Mouse (Mus musculus): Measurements from ENCODE around the gene Nemf.
"Not testable (repeated sequence)": the region's sequence is repeated elsewhere in the genome, so short reads cannot be mapped to it uniquely, and the experiment has no call there.

Nemf gene

DNA sequence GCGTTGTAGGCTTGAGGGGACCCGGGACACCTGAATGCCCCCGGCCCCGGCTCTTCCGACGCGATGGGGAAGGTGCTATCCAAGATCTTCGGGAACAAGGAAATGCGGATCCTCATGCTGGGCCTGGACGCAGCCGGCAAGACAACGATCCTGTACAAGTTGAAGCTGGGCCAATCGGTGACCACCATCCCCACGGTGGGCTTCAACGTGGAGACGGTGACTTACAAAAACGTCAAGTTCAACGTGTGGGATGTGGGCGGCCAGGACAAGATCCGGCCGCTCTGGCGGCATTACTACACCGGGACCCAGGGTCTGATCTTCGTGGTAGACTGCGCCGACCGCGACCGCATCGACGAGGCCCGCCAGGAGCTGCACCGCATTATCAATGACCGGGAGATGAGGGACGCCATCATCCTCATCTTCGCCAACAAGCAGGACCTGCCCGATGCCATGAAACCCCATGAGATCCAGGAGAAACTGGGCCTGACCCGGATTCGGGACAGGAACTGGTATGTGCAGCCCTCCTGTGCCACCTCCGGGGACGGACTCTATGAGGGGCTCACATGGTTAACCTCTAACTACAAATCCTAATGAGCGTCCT, 15.9 kb upstream of the Nemf start:
- DNase-seq (ENCODE audit: low spot score): no peak

DNA sequence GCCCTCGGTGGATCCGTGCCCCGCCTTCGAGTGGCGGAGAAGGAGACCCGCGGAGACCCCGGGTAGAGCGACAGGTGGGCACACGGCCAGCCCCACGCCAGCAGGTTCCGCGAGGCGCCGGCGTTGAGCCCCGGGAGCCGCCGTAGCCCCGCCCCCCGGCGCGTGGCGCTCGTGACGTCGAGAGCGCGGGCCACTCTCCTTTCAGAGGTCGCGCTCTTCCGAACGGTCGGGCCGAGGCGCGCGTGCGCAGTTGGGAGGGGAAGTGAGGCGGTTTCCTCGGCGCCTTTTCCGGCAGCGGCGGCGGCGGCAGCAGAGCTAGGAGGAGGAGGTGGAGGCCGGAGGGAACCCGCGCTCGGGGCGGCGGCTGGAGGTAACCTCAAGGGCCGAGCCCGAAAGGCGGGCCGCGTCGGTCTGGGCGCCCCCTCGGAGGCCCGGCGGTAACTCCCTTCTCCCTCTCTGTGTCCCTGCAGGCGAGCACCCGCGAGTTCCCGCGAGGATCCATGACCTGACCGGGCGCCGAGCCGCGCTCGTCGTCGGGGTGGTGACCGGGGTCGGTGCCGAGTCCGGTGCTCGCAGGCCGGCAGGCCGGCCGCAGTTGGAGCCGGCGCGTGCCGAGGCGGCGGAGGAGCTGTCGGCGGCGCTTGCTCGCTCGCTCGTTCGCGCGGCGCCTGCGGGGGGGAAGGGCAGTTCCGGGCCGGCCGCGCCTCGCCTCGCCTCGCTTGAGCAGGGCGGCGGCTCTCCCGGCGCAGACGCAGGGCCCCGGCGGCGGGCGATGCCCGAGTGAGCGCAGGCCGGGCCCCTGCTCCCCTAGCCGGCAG, 15.1 kb upstream of the Nemf start, which contains the start of the genes Arf6 and Gm9887:
TSS of gene Arf6 (plus strand) at position 297 of the 818 bp plus-strand sequence.
TSS of gene Gm9887 (minus strand) at position 605 of the 818 bp plus-strand sequence.
- DNase-seq (ENCODE audit: low spot score): peak; percentile 100

DNA sequence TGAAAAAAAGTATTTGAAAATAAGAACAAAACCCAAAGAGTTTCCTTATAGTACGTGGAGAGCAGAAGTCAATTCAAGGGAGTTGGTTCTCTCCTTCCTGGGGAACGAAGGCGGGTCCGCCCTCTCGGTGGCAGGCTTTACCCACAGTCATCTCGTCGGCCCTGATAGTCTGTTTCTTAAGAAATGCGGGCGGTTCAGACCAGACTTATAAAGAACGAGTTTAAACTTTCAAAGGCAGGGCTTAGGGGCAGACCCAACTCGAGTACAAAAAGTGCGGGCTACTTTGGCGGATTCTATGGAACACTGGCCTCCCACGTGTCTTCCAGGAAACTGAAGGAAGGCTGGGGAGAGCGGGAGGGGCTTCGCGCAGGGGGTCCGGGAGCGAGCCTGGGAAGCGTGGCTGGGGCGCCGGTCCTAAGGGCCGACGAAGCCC, 14.5 kb upstream of the Nemf start:
- no peak for DNase-seq (ENCODE audit: low spot score)

- DNase-seq (ENCODE audit: low spot score): no peak
Measured at GRCm38 (mm10) chr12:69370936-69371335, 14.0 kb upstream of the Nemf start.

- no peak for DNase-seq (ENCODE audit: low spot score)
Measured at GRCm38 (mm10) chr12:69367557-69367956, 10.6 kb upstream of the Nemf start.

- no peak for DNase-seq (ENCODE audit: low spot score)
Measured at GRCm38 (mm10) chr12:69366424-69366823, 9.5 kb upstream of the Nemf start.

- DNase-seq (ENCODE audit: low spot score): no peak
Measured at GRCm38 (mm10) chr12:69365757-69366156, 8.8 kb upstream of the Nemf start.

DNA sequence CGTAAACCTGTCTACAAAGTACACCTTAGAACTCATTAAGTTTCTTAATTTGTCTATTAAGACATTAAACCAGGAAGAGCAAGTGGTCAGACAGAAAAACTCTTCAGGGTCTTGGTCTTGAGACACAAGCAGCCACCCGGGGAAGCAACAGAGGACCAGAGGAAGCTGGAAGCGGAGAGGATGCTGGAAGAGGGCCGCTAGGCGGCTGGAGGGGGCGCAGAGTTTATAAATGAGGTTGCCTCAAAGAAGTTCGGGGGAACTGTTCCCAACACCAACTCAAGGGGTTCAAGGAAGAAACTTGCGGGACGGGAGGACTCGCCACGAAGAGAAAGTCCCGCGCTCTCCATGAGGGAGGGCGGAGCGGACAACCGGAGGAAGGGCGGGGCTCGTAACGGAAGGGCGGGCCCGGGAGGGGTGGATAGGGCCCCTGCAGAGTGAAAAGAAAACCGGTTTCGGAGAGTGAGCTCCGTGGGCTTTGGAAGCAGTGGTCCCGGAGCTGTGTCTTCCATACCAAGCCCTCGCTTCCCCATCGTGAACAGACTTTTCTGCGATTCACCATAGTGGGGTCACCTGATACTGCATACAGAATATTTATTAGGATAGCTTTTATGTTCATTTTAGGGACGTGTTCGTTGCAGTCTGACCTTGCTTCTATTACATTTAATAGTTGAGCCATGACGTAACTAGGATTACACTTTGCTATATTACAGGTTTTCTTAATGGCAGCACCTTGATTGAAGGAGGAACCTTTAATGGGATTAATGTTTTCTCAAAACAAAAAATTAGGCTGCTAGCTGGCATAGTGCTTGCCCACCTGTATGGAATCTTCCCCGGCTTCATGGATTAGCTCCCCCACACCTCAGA, 7.2 kb upstream of the Nemf start:
- DNase-seq (ENCODE audit: low spot score): peak; percentile 87

GRCm38 (mm10) chr12:69363110-69363509, 6.1 kb upstream of the Nemf start:
- not testable (repeated sequence) for DNase-seq (ENCODE audit: low spot score)

GRCm38 (mm10) chr12:69362388-69362787, 5.4 kb upstream of the Nemf start:
- no peak for DNase-seq (ENCODE audit: low spot score)

DNA sequence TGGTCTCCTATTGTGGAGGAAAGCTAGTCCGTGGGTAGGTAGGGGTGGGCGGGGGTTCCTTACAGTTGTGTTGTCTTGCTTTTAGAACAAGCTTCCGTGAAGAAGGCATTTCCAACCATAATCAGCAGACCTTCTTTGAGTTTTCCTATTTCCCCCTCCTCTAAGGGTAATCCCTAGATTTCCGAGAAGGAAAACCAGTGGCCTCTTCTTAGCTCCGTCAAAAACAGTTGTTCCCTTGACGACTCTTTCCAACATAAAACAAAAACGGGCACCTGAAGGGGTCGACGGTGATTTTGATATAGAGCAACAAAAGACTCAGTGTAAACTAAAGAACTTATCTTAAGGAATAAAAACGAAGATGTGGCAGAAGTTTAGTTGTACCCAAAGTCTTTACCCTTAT, 5.0 kb upstream of the Nemf start:
- no peak for DNase-seq (ENCODE audit: low spot score)

- peak; percentile 99 for DNase-seq (ENCODE audit: low spot score)
Measured at GRCm38 (mm10) chr12:69360997-69361899, 4.3 kb upstream of the Nemf start.

GRCm38 (mm10) chr12:69360655-69360996, 3.7 kb upstream of the Nemf start:
- DNase-seq (ENCODE audit: low spot score): no peak

GRCm38 (mm10) chr12:69357300-69357646, 308 bp upstream of the Nemf start:
- DNase-seq (ENCODE audit: low spot score): no peak

DNA sequence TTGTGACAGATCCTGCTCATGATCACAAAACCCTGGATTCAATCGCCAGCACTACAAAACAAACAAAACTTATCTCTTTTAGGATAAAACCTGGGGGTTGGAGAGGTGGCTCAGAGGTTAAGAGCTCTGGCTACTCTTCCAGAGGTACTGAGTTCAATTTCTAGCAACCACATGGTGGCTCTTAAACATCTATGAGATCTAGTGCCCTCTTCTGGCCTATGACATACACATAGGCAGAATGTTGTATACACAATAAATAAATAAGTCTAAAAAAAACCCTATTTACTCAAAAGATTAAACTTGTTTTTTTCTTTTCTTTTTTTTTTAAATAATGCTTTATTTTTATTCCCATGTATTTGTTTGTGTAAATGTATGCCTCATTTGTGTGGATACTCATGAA, 5.3 kb downstream of the Nemf start:
- DNase-seq (ENCODE audit: low spot score): no peak

DNA sequence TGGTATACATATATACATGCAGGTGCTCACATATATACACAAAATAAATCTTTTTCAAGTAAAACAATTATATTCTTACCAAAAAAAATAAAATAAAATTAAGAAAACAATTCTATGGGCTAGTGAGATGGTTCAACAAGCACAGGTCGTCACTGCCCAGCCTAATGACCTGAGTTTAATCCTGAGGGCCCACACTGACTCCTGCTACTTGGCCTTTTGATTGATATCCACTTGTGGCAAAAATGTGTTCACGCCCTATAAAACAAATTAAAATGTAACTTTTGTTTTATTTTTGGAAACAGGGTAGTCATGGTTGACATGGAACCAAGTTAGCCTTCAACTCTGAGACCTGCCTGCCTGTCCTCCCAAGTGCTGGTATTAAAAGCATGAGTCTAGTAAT, 7.0 kb downstream of the Nemf start:
- DNase-seq (ENCODE audit: low spot score): no peak

DNA sequence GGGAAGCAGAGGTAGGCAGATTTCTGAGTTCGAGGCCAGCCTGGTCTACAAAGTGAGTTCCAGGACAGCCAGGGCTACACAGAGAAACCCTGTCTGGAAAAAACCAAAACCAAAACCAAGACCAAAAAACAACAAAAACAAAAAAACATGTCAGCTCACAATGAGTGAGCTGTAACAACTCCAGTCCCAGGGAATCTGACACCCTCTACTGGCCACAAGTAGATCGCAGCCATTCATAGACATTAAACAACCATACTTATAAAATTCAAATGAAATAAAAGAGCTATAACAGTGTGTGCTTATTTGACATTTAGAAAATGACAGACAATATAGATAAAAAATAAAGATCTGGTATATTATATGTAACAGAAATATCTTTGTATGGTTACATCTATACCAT, 23.4 kb downstream of the Nemf start:
- peak; percentile 52 for DNase-seq (ENCODE audit: low spot score)

GRCm38 (mm10) chr12:69332147-69332546, 24.8 kb downstream of the Nemf start:
- no peak for DNase-seq (ENCODE audit: low spot score)

DNA sequence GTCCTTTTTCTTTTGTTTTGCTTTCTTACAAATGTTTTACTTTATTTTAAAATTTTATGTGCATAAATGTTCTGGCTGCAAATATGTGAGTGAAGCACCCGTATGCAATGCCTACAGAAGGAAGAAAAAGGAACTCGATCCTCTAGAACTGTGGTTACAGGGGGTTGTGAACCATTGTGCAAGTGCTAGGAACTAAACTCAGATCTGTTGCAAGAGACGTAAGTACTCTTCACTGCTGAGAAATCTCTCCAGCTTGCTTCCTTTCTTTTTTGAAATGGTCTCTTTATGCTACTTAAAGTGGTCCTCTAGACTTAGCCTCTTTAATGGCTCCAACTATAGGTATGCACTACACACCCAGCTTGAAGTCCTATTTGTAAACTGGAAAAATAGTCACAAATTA, 25.8 kb downstream of the Nemf start:
- no peak for DNase-seq (ENCODE audit: low spot score)

GRCm38 (mm10) chr12:69318431-69318830, 38.5 kb downstream of the Nemf start:
- no peak for DNase-seq (ENCODE audit: low spot score)

- DNase-seq (ENCODE audit: low spot score): no peak
Measured at GRCm38 (mm10) chr12:69309659-69310058, 47.3 kb downstream of the Nemf start.

DNA sequence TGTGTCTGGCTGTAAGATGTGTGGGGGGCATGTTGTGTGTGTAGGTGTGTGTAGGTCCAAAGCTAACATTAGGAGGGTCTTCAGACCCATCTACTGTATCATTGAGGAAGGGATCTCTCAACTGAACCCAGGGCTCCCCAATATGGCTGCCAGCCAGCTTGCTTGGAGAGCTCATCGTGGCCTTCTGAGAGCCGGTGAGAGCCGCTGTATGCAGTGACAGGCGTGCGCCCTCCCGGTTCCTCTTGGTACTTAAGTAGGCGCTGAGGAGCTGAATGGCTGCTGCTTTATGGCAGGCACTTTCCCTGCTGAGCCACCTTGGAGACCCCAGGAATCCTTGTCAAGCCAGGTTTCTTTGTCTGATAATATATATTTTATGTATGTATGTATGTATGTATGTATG, 50.6 kb downstream of the Nemf start:
- no peak for DNase-seq (ENCODE audit: low spot score)

Data from testis, postnatal 10 days (tissue).